Mouse (Mus musculus) forebrain, embryonic 13.5 days (tissue): Measurements from ENCODE around the gene Cyp2j6. TPM values are rescaled to one million over a fixed set of nuclear protein-coding genes. Genes with fewer than 3 reads are reported as not detected.
"Not testable (repeated sequence)": the region's sequence is repeated elsewhere in the genome, so short reads cannot be mapped to it uniquely, and the experiment has no call there.

Source experiments
- ATAC-seq: fragments of 200-750 bp; cut with Nextera tagmentation; 2 replicates; pipeline ENCODE4 v1.8.0; 2017
- H3K27ac ChIP-seq: fragments of 300-500 bp; sonication (generic); 2 replicates; pipeline ENCODE4 v1.5.1; 2015; ENCODE audit warnings: inconsistent platforms, mild to moderate bottlenecking, moderate library complexity
- H3K27me3 ChIP-seq: fragments of 300-500 bp; sonication (generic); 2 replicates; pipeline ENCODE4 v1.6.1; 2015; ENCODE audit warnings: mild to moderate bottlenecking, inconsistent platforms
- H3K36me3 ChIP-seq: fragments of 300-500 bp; sonication (generic); 2 replicates; pipeline ENCODE4 v1.6.1; 2015; ENCODE audit warnings: mild to moderate bottlenecking, inconsistent platforms; ENCODE audit not compliant: poor library complexity, severe bottlenecking
- H3K4me1 ChIP-seq: fragments of 300-500 bp; sonication (generic); 2 replicates; pipeline ENCODE4 v1.6.1; 2015; ENCODE audit warnings: inconsistent platforms
- H3K4me2 ChIP-seq: fragments of 300-500 bp; sonication (generic); 2 replicates; pipeline ENCODE4 v1.6.1; 2015; ENCODE audit warnings: inconsistent platforms, mild to moderate bottlenecking, moderate library complexity
- H3K4me3 ChIP-seq: fragments of 300-500 bp; sonication (generic); 2 replicates; pipeline ENCODE4 v1.5.1; 2015; ENCODE audit warnings: mild to moderate bottlenecking, inconsistent platforms
- H3K9ac ChIP-seq: fragments of 300-500 bp; sonication (generic); 2 replicates; pipeline ENCODE4 v1.6.1; 2015; ENCODE audit warnings: mild to moderate bottlenecking, inconsistent platforms
- H3K9me3 ChIP-seq: fragments of 300-500 bp; sonication (generic); replicated peaks from 2 replicates; pipeline ENCODE4 v1.6.1; 2016; ENCODE audit warnings: inconsistent platforms
- WGBS: fragments of 180-500 bp; shearing (Covaris S2); methylation state at CpG from one replicate; pipeline ENCODE4 v1.1.7; 2015; 5-methylcytosine and 5-hydroxymethylcytosine counted together
- polyA plus RNA-seq: library from polyadenylated mRNA; unstranded; fragments of >200 nt; fragmentation: Nextera tagmentation; extraction: Ambion mirVana; gene quantifications from 2 replicates; pipeline ENCODE4 v1.2.1, GENCODE M21; 2015

Cyp2j6 gene
- polyA plus RNA-seq: 2.6 and 2.8 TPM in 2 replicates

DNA sequence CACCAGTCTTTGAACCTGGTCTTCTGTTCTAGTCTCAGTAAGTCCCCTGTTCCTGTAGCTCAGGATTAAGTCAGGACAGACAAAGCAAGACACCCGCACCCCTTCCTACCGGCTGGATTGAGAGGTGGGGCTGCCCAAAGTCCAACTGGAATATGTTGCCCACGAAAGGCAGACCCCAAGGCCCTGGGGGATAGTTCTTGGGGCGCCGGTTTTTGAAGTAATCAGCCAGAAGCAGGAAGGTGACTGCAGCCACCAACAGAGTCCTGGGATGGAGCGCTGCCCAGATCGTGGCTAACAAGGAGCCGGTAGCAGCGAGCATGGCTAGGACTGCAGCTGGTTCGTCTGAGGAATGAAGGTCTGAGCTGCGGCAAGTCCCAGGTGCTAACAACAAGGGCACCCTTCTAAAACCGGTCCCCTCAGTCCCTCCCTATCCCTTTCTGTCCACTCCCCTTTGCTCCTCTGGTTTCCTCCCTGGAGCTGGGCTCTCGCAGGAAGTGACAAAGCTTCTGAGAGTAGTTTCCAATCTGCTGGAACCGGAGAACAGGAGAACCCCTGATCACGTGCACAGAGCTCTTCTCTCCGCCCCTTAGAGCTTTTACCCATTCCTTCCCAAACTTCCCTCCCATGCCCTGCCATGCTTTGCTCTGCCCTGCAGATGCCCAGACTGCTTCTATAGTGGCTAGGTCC is at the start of gene Cyp2j6:
Cyp2j6 (minus strand) TSS at position 529 of the 687 bp plus-strand sequence.
- Histone ChIP-seq H3K27ac (no peak within 1 kb of the TSS), H3K4me1 (peaks cover 10% of the 10 kb centered on the region; the same call in 1 of the 2 replicates), H3K4me2 (peak within 1 kb of the TSS; percentile 71), H3K9me3 (no peaks in the 10 kb centered on the region), H3K27me3 (no peaks in the 10 kb centered on the region), H3K36me3 (no peaks in the 10 kb centered on the region), H3K9ac (peak within 1 kb of the TSS; percentile 69), H3K4me3 (peak within 1 kb of the TSS; percentile 52)
- ATAC-seq: peak; percentile 96
- whole genome bisulfite sequencing: 1% methylated on average over 16 of the region's 16 CpGs

DNA sequence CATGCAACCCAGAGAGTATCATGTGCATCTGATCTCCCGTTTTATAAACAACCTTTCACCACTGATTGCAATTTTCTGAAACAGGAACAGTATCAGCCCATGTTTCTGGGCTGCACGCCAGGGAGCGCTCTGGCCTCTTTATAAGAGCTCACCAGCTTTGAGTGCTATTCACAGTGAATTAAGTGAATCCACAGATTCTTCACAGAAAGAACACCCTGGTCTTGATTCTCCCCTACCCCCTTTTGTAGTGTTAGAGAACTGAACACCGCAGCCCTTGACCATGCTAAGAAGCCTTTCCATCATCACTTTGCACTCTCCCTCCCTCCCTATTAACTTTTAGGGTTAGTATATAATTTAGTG is 38.3 kb upstream of the Cyp2j6 start:
- H3K27ac ChIP-seq: peak overlapping the region; percentile 78; the same call in 1 of the 2 replicates

DNA sequence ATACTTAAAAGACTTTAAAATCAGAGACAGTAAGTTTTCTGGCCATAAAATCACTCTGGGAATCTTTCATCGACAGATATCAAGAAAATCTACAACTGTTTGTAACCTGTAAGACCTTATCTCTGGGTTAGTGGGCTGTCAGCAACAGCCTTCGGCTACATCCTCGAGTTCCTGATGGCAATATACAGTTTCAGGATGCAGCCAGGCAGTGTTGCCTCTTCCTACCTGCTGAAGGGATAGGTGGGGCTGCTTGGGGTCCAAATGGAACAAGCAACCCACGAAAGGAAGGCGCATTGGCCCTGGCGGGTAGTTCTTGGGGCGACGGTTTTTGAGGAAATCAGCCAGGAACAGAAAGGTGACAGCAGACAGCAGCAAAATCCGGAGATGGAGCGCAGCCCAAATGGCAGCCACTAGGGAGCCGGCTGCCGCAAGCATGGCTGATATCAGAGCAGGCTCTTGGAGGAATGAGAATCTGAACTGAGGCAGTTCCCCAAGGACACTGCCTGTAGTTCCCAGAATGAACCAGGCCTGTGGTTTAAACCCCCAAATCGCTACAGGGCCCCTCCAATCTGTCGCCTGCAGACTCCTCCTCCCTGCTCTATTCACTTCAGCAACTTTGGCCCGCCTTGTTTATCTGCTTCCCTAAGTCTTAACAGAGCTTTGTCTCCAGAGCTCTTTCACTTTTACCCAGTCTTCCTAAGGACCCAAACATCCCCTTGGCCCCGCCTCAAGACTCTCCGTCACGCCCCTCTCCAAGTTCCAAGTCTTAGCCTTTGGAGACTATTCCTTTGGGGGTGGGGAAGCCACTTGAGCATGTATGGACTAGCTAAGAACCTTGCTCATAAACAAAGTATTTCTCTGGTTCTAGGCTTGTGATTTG is 37.7 kb upstream of the Cyp2j6 start, which contains the start of gene Cyp2j9:
Cyp2j9 (minus strand) TSS at position 668 of the 880 bp plus-strand sequence.
- Histone ChIP-seq H3K4me2 (peak within 1 kb of the TSS; percentile 64), H3K27ac (peak within 1 kb of the TSS; percentile 78), H3K27me3 (no peaks in the 10 kb centered on the region), H3K4me3 (peak within 1 kb of the TSS; percentile 38), H3K9ac (peak within 1 kb of the TSS; percentile 60), H3K36me3 (no peaks in the 10 kb centered on the region), H3K9me3 (no peaks in the 10 kb centered on the region), H3K4me1 (peaks cover 17% of the 10 kb centered on the region)
- peak; percentile 96 for ATAC-seq
- whole genome bisulfite sequencing: 6% methylated on average over 18 of the region's 18 CpGs

More for the DNA sequence above, 38.3 kb upstream of the Cyp2j6 start:
- peak; percentile 88 for ATAC-seq
- Histone ChIP-seq H3K36me3 (no peaks in the 10 kb centered on the region), H3K4me1 (peaks cover 17% of the 10 kb centered on the region), H3K4me3 (peak overlapping the region; percentile 38), H3K9ac (peak overlapping the region; percentile 60; the same call in 1 of the 2 replicates), H3K9me3 (no peaks in the 10 kb centered on the region), H3K27me3 (no peaks in the 10 kb centered on the region), H3K4me2 (peak overlapping the region; percentile 64)
- 8% methylated on average over 4 of the region's 4 CpGs for WGBS

DNA sequence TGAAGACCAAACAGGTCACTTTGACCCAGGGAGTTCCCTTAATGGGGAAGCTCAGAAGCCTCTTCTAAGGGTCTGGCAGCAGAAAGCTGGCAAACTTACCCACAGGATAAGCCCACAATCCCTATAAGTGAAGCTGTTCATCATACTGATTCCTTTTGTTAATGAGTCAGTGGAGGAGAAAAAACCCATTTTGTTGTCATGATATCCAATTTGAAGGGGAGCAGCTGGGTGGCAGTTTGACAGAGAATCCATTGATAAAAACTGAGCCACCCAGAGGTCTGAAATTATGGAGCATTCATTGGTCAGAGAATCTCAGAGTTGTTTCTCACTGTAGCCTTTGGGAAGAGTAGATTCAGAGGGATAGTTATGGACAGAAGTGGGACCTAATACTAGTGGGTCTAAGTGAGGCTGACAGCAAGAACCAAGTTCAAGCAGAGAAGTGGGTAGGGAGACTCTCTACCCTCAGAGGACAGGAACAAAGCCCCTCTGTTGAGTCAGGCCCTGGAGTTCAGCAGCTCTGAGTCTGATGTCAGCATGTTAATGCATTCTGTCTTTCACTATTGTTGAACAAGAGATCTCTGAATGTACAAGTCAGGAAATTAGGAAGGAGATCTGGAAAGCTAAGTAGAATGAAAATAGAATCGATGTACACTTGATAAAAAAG is 28.1 kb upstream of the Cyp2j6 start:
- H3K27ac ChIP-seq: no peak overlapping the region
- H3K9me3 ChIP-seq: no peaks in the 10 kb centered on the region
- H3K4me2 ChIP-seq: no peak overlapping the region
- no peaks in the 10 kb centered on the region for H3K27me3 ChIP-seq
- ATAC-seq: peak; percentile 53; the same call in 1 of the 2 replicates
- WGBS: 50% methylated on average over 1 of the region's 1 CpGs
- H3K4me1 ChIP-seq: peaks cover 8% of the 10 kb centered on the region; the same call in 1 of the 2 replicates
- H3K36me3 ChIP-seq: no peaks in the 10 kb centered on the region
- no peak overlapping the region for H3K9ac ChIP-seq
- H3K4me3 ChIP-seq: no peak overlapping the region

DNA sequence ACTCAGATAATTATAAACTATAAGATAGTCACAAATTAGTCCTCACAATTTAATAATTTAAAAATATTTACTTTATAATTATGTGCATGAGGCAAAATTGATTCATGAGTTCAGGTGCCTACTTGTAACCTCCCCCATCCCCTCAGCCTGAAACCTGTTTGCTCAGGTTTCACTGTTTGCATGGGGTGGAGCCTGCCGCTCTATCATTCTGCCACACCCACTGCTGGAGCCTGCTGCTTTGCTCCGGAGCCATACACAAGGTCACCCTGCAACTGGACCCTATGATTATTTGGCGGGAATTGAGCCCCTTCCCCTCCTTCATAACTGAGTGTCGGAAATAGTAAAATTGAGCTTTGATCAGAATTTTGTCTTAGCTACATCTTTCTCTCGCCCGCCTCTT is 26.9 kb upstream of the Cyp2j6 start:
- not testable (repeated sequence) for H3K27me3 ChIP-seq, H3K4me3 ChIP-seq, H3K9me3 ChIP-seq, H3K27ac ChIP-seq, ATAC-seq, H3K9ac ChIP-seq, H3K36me3 ChIP-seq, H3K4me1 ChIP-seq, H3K4me2 ChIP-seq
- WGBS: 57% methylated on average over 6 of the region's 6 CpGs

DNA sequence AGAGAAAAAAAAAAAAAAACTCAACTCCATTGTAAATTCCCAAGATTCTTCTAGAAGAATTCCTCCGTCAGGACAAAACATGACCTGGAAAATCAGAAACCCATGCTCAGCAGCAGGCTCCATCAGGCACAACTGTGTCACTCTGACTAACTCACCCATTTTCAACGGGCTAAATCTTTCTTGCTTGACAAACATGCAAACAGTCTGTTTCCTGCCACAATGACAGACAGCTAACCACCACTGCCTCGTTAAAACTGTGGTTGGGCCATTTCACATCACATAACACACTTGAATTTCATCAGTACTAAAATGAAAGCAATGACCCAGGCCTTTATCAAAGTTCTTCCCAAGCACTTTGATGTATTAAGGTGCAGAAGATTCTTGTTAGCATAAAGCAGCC is 16.0 kb upstream of the Cyp2j6 start:
- WGBS: 40% methylated on average over 3 of the region's 3 CpGs
- H3K27me3 ChIP-seq: no peaks in the 10 kb centered on the region
- ATAC-seq: no peak
- H3K4me3 ChIP-seq: no peak overlapping the region
- no peak overlapping the region for H3K9ac ChIP-seq
- no peaks in the 10 kb centered on the region for H3K9me3 ChIP-seq
- H3K4me2 ChIP-seq: no peak overlapping the region
- no peaks in the 10 kb centered on the region for H3K36me3 ChIP-seq
- H3K4me1 ChIP-seq: no peaks in the 10 kb centered on the region
- H3K27ac ChIP-seq: no peak overlapping the region

DNA sequence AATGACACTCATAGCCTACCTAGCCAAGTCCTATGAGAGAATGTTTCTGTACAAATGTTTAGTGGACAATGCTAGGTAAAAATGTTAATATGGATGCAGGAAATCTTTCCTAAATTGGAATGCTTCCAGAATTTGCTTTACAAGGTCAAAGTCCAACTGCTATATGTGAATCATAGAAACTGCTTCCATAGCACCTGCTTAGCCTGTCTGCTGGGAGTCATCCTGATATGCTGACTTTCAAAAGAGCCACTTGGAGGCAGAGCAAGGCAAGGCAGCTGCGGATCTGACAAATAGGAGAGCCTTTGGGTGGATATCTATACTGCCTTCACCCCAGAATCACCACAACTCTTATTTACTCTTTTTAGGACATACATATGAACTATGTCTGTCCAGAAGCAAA is 14.5 kb upstream of the Cyp2j6 start:
- Histone ChIP-seq H3K36me3 (no peaks in the 10 kb centered on the region), H3K4me1 (no peaks in the 10 kb centered on the region), H3K4me3 (no peak overlapping the region), H3K27me3 (no peaks in the 10 kb centered on the region), H3K4me2 (no peak overlapping the region), H3K27ac (no peak overlapping the region), H3K9me3 (no peaks in the 10 kb centered on the region), H3K9ac (no peak overlapping the region)
- WGBS: 69% methylated on average over 1 of the region's 1 CpGs
- ATAC-seq: no peak

DNA sequence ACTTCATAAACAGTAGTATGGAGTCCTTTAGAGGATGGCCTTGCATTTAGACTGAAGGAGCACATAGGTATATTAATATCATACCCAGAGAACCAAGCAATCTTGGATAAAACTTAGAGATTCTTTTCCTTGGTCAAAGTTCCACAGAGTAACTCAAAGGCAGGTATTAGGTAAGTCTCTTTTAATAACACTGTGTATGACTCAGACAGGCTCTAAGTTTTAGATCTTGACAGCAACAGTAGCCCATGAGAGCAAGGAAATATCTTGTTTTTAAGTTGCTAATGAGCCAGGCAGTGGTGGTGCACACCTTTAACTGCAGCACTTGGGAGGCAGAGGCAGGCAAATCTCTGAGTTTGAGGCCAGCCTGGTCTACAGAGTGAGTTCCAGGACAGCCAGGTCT is 12.3 kb upstream of the Cyp2j6 start:
- no peaks in the 10 kb centered on the region for H3K27me3 ChIP-seq
- H3K27ac ChIP-seq: no peak overlapping the region
- H3K4me1 ChIP-seq: no peaks in the 10 kb centered on the region
- H3K36me3 ChIP-seq: no peaks in the 10 kb centered on the region
- no peak overlapping the region for H3K4me2 ChIP-seq
- no peak overlapping the region for H3K9ac ChIP-seq
- no peak overlapping the region for H3K4me3 ChIP-seq
- no peak for ATAC-seq
- no peaks in the 10 kb centered on the region for H3K9me3 ChIP-seq

DNA sequence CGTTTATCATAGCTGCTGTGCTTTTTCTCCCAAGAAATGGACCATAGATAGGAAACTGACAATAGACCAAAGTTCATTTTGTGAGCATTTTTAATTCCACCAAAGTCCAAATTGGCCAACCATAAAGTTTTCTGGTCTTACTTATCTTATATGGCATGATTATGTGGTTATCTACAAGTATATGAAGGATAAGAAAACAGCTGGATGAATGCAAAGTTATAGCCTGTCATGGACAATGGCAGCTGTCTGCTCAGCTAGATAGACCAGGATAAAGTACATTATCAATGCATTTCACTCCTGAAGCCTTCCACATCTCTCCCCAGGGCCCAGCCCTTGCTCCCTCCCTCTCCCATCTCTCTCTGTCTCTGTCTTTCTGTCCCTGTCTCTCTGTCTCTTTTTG is 7.0 kb upstream of the Cyp2j6 start:
- whole genome bisulfite sequencing: 91% methylated on average over 1 of the region's 1 CpGs
- no peak overlapping the region for H3K9ac ChIP-seq
- no peak overlapping the region for H3K4me3 ChIP-seq
- no peaks in the 10 kb centered on the region for H3K27me3 ChIP-seq
- H3K36me3 ChIP-seq: no peaks in the 10 kb centered on the region
- no peak overlapping the region for H3K4me2 ChIP-seq
- H3K27ac ChIP-seq: no peak overlapping the region
- H3K4me1 ChIP-seq: no peaks in the 10 kb centered on the region
- H3K9me3 ChIP-seq: no peaks in the 10 kb centered on the region
- ATAC-seq: no peak

DNA sequence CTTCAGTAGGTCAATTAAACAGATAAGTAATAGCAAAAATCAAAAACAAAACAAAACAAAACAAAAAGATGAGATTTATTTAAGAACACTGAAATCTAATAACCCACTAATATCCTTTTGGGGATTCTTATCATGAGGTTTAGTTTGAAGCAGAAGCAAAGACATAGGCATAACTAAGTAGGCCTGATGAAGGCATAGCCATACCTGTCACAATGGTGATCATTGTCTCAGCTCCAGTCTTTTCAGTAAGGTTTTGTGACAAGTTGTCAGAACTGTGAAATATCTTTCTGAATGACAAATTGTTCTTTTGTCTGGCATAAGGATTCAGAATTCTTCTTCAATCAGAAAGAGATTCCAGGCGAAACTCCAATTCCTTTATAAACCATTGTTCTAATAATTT is 6.3 kb upstream of the Cyp2j6 start:
- H3K4me1 ChIP-seq: no peaks in the 10 kb centered on the region
- no peak overlapping the region for H3K27ac ChIP-seq
- H3K9ac ChIP-seq: no peak overlapping the region
- WGBS: 76% methylated on average over 1 of the region's 1 CpGs
- H3K4me2 ChIP-seq: no peak overlapping the region
- no peak for ATAC-seq
- no peaks in the 10 kb centered on the region for H3K9me3 ChIP-seq
- no peaks in the 10 kb centered on the region for H3K27me3 ChIP-seq
- H3K4me3 ChIP-seq: no peak overlapping the region
- no peaks in the 10 kb centered on the region for H3K36me3 ChIP-seq

DNA sequence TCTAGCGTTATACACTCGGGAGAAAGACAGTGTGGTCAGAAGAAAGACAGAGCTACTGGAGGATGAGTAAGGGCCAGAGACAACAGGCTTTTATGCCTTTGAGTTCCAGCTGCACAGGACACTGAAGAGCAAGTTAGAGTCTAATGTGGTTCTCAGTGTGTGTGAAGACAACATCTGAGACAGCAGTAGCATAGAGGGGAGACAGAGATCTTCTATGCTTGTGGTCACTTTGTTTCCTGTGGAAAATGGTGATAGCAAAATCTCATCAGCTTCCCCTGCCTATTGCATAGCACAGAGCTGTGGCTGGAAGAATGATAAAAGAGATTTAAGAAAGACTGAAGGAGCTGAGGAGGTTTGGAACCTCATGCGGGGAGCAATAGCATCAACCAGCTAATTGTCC is 1.8 kb downstream of the Cyp2j6 start:
- Histone ChIP-seq H3K27me3 (no peaks in the 10 kb centered on the region), H3K4me1 (peaks cover 13% of the 10 kb centered on the region; the same call in 1 of the 2 replicates), H3K27ac (no peak overlapping the region), H3K9ac (no peak overlapping the region), H3K9me3 (no peaks in the 10 kb centered on the region), H3K4me2 (no peak overlapping the region), H3K4me3 (no peak overlapping the region), H3K36me3 (no peaks in the 10 kb centered on the region)
- 89% methylated on average over 3 of the region's 3 CpGs for WGBS
- ATAC-seq: no peak

DNA sequence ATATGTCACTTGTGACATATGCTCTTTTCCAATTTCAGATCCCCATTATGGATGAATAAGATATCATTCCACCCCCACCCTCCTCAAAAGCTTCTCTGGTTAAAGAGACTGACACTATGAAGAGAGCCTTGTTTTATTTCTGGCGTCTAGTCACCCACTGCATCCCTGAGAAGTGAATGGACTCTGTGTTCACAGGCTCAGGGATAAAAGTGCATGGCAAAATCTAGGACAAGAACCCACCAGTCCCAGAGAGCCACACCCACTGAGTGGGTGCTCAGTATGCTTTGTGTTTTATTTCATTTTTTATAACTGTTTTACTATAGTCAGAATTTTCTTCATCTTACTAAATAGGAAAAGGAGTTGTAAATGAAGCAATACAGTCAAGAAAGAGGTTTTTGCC is 7.5 kb downstream of the Cyp2j6 start:
- Histone ChIP-seq H3K9me3 (no peaks in the 10 kb centered on the region), H3K4me3 (no peak overlapping the region), H3K4me2 (no peak overlapping the region), H3K4me1 (peaks cover 3% of the 10 kb centered on the region; the same call in 1 of the 2 replicates), H3K27ac (no peak overlapping the region), H3K9ac (no peak overlapping the region), H3K36me3 (no peaks in the 10 kb centered on the region), H3K27me3 (no peaks in the 10 kb centered on the region)
- ATAC-seq: no peak
- WGBS: 32% methylated on average over 1 of the region's 1 CpGs
